Mouse (Mus musculus) layer of hippocampus, postnatal 14 days (tissue): ENCODE data around the gene Rdh19. TPM values are rescaled to one million over a fixed set of nuclear protein-coding genes. Genes with fewer than 3 reads are reported as not detected.
"Not testable (repeated sequence)": the region's sequence is repeated elsewhere in the genome, so short reads cannot be mapped to it uniquely, and the experiment has no call there.

ENCODE experiments used
- DNase-seq, 2 experiments: peaks; one replicate each; pipeline ENCODE4 v3.0.0; 2021 to 2022; ENCODE audit warnings: low spot score in 2 of 2, mixed read lengths in 1 of 2
- total RNA-seq, 2 experiments: library from RNA; stranded (reverse); gene quantifications; 2 replicates each; pipeline ENCODE4 v1.2.3; 2021

Gene Rdh19
- total RNA-seq, 2 experiments from 2014 or later: not detected

DNA sequence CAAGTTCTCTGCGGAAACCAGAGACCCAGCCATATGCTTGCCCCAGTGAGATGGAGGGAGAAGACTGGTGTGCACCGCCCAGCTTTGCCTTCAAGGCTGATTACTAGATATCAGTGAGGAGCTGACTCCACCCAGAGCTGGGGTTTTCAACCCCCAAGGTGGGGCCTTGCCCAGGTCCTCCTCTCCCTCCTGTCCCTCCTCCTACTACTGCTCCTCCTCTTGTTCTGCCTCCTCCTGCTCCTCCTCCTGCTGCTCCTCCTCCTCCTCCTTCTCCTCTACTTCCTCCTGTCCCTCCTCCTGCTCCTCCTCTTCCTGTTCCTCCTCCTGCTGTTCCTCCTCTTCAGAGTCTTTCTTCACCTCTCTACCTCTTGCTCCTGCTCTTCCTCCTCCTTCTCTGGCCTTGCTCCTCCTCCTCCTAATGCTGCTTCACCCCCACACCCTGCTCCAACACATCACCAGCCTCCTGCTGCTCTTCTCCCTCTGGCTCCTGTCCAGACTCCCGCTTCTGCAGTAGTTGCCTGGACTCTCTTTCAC, 29.5 kb downstream of the Rdh19 start:
- DNase-seq: no peak

GRCm38 (mm10) chr10:127881041-127881440, 31.3 kb downstream of the Rdh19 start:
- DNase-seq: no peak

DNA sequence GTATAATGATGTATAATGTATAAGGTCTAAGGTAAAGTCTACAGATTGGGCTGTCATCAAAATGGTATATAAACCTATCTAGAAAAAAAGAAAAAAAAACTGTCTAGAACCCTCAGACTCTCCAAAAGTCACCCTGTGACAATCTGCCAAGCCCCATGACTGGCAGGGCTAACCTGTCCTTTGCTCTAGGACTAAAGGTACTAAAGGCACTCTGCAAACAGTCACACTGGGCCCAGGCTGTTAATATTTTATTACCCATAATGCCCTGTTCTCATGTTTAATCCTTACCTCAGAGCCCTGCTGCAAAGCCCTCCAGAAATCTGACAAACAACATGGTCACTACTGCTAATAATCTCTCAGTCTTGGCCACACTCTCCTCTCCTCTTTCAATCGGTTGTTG, 36.8 kb downstream of the Rdh19 start:
- no peak for DNase-seq

DNA sequence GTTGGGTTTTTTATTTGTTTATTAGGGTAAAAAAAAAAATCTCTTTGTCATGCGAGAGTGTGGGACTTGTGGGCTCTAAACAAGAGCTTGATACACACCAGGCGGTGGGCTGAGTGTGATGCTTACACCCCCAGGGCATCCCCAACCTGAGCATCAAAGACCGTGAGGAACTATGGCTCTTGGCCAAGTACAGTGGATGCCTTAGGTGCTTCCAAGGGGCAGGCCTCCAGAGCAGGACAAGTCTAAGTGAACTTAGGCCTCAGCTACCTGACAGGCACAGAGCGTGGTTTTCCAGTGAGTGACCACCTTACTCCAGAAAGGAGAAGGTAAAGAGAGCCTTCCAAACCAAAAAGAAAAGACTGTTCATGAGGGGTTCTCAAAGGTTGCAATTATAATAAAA, 37.2 kb downstream of the Rdh19 start:
- DNase-seq: no peak

- no peak for DNase-seq
Observed at GRCm38 (mm10) chr10:127888605-127889004, 38.9 kb downstream of the Rdh19 start, which contains the start of gene Rdh7. Rdh7 (minus strand) TSS chr10:127888817.

DNA sequence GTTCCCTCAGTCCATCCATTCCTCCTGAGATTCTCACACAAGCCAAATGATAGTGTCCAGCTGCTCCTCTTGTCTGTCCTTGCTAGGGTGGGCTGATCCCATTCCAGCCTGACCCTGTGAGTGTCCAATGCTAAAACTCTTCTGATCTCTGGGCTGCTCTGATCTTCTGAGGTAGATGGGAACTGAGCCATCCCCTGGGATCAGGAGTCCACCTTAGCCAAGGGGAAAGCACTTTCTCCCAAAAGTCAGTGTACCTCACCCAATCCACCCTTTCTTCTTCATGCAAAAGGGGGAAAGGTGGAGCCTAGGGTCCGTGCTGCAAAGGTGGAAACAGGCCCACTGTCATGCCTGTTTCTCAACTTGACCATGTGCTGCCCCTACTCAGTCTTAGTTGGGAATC, 41.8 kb downstream of the Rdh19 start:
- DNase-seq: no peak

GRCm38 (mm10) chr10:127893163-127894022, 43.7 kb downstream of the Rdh19 start:
- not testable (repeated sequence) for DNase-seq

DNA sequence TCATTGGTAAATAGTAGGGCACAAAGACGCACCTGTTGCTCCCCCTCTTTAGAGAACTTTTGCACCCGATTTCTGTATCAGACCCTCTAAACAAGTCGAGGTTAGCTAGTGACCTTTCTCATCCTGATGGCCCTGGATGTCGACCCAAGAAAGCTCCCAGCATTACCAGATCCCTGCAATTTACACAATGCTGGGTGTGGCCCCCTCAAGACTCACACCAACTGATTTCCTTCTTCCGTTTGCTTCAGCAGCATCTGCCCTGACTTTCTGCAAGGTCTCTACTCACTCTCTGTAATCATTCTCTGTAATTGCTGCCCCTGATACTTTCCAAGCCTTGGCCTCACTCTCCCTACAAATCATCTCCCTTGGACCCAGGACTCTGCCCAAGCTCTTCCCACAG, 47.0 kb downstream of the Rdh19 start:
- DNase-seq: no peak

GRCm38 (mm10) chr10:127897506-127897905, 47.8 kb downstream of the Rdh19 start:
- DNase-seq: no peak

DNA sequence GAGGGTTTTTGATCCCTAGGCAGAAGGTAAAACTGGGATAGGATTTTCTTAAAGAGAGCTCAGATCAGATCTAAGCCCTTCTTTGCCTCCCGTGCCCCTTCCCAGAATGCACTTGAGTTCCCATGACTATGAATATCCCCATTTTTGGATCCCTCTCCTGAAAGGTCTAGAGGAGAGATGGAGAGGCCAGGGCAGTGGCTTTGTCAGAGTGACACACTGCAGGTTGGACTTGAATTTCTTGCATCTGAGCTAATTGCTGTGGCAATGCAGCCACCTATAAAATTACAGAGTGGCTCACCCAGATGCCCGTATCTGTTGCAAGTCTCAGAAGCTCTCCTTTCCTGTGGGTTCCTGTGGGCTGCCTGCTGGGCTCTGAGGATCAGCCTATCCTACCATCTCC, 48.5 kb downstream of the Rdh19 start, which contains the start of gene Sdr9c7:
Sdr9c7 (plus strand) TSS at position 301 of the 400 bp plus-strand sequence.
- DNase-seq: no peak

DNA sequence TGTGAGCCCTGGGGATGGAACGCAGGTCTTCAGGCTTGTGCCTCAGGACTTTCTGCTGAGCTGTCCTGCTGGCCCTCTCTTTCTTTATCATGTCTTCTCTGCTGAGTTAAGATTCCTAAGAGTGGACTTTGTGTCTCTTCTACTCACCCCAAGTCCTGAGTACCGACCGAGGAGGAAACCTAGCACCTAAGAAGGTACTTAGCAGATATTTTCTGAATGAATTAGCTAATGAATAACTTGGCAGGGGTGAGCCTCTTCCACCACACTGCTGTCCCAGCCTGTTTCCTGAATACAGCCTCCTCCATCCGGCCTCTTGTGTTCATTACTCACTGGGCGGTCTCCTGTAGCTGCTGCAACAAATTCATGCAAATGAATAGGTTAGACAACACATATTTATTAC, 50.1 kb downstream of the Rdh19 start:
- DNase-seq: no peak

GRCm38 (mm10) chr10:127901751-127902150, 52.0 kb downstream of the Rdh19 start:
- DNase-seq: no peak

- DNase-seq: no peak
Observed at GRCm38 (mm10) chr10:127903116-127903515, 53.4 kb downstream of the Rdh19 start.

GRCm38 (mm10) chr10:127904718-127905446, 55.2 kb downstream of the Rdh19 start:
- no peak for DNase-seq

GRCm38 (mm10) chr10:127906138-127906537, 56.4 kb downstream of the Rdh19 start:
- DNase-seq: no peak

- no peak for DNase-seq
Observed at GRCm38 (mm10) chr10:127907386-127907951, 57.7 kb downstream of the Rdh19 start.

Other genes with a start within 250 kb of the Rdh19 start
- gene Lrp1, start 228.8 kb upstream of the Rdh19 start, total RNA-seq: 100 to 1,000 TPM; 287 to 301 TPM
- 1 to 10 TPM; 6.1 to 6.2 TPM for gene Stat6, start 206.9 kb upstream of the Rdh19 start, total RNA-seq
- gene Nemp1, start 183.0 kb upstream of the Rdh19 start, total RNA-seq: 1 to 10 TPM; 3.5 to 5.7 TPM
- gene Nab2, start 181.4 kb upstream of the Rdh19 start, total RNA-seq: 10 to 100 TPM; 33.3 to 36.9 TPM
- under 1 TPM; 0.48 to 0.76 TPM for gene Myo1a, start 144.8 kb upstream of the Rdh19 start, total RNA-seq
- 1 to 10 TPM; 5.2 to 6.3 TPM for gene Tac2, start 125.5 kb upstream of the Rdh19 start, total RNA-seq
- gene Zbtb39, start 110.4 kb upstream of the Rdh19 start, total RNA-seq: 1 to 10 TPM; 9.1 to 9.5 TPM
- gene Gpr182, start 98.2 kb upstream of the Rdh19 start, total RNA-seq: 1 to 10 TPM; 1.6 TPM
- under 1 TPM; 0.09 to 0.24 TPM for gene Rdh1, start 90.2 kb upstream of the Rdh19 start, total RNA-seq
- under 1 TPM; 0.25 to 0.76 TPM for gene Rdh16f1, start 90.1 kb upstream of the Rdh19 start, total RNA-seq
- not detected for gene Rdh9, start 73.5 kb upstream of the Rdh19 start, total RNA-seq
- gene Rdh16, start 48.8 kb upstream of the Rdh19 start, total RNA-seq: under 1 TPM; 0.12 to 0.21 TPM
- gene Rdh16f2, start 16.5 kb downstream of the Rdh19 start, total RNA-seq: not detected
- gene Rdh7, start 38.9 kb downstream of the Rdh19 start, total RNA-seq: not detected
- gene Sdr9c7, start 48.6 kb downstream of the Rdh19 start, total RNA-seq: under 1 TPM in 1 of 2 experiments, not detected in 1; 0.12 TPM
- gene Hsd17b6, start 157.7 kb downstream of the Rdh19 start, total RNA-seq: not detected
- 1 to 10 TPM; 5.4 to 6.6 TPM for gene Prim1, start 165.2 kb downstream of the Rdh19 start, total RNA-seq
- 100 to 1,000 TPM; 321 to 339 TPM for gene Naca, start 185.6 kb downstream of the Rdh19 start, total RNA-seq
- gene Ptges3, start 209.0 kb downstream of the Rdh19 start, total RNA-seq: 100 to 1,000 TPM; 138 to 149 TPM
- 1,000 to 10,000 TPM; 1,880 to 1,915 TPM for gene Atp5b, start 233.3 kb downstream of the Rdh19 start, total RNA-seq
- 10 to 100 TPM; 35.1 to 36.8 TPM for gene Baz2a, start 241.6 kb downstream of the Rdh19 start, total RNA-seq